ENCODE assay signal across 8 mouse cellular contexts in genomic region chr4:155710521-155711252, GRCm38 (mm10). TPM values are rescaled to one million over a fixed set of nuclear protein-coding genes. Genes with fewer than 3 reads are reported as not detected.
DNase-seq lines count a peak whose midpoint lies in the region; ATAC-seq and TF ChIP-seq lines count a peak whose summit lies in the region.

No protein-coding gene starts in this region.

- 68% methylated on average over 6 of the region's 6 CpGs for WGBS in stomach, embryonic 14.5 days
- 53% methylated on average over 6 of the region's 6 CpGs for WGBS in stomach, postnatal 0 days
- 69% methylated on average over 6 of the region's 6 CpGs for WGBS in limb, embryonic 10.5 days
- 59% methylated on average over 6 of the region's 6 CpGs for WGBS in stomach, embryonic 16.5 days

- no peak overlapping the region for H3K4me3 ChIP-seq in stomach, embryonic 14.5 days (ENCODE audit: low read depth, low read length)
- H3K4me3 ChIP-seq in stomach, postnatal 0 days (ENCODE audit: low read depth, low read length), result no peak overlapping the region
- H3K4me3 ChIP-seq in limb, embryonic 10.5 days, result no peak overlapping the region
- no peak overlapping the region for H3K4me3 ChIP-seq in stomach, embryonic 16.5 days (replicated peaks; ENCODE audit: low read length)

- no peak for TF ChIP-seq CTCF in stomach, postnatal 0 days (IDR thresholded peaks at IDR 0.05; ENCODE audit: low read depth)

- ATAC-seq in stomach, embryonic 14.5 days (ENCODE audit: insufficient number of reproducible peaks, insufficient read depth, low FRiP score, low read depth), result no peak
- no peak for ATAC-seq in stomach, postnatal 0 days (ENCODE audit: low FRiP score, low TSS enrichment)
- ATAC-seq in stomach, embryonic 16.5 days (ENCODE audit: insufficient read depth, low FRiP score), result no peak

- no peaks in the 10 kb centered on the region for H3K27me3 ChIP-seq in stomach, embryonic 14.5 days (ENCODE audit: control insufficient read depth, insufficient read depth, low read length)
- H3K27me3 ChIP-seq in stomach, postnatal 0 days (ENCODE audit: control insufficient read depth, insufficient read depth, low read length), result no peaks in the 10 kb centered on the region
- H3K27me3 ChIP-seq in limb, embryonic 10.5 days (ENCODE audit: low read depth, poor library complexity, severe bottlenecking), result no peaks in the 10 kb centered on the region
- no peaks in the 10 kb centered on the region for H3K27me3 ChIP-seq in stomach, embryonic 16.5 days (ENCODE audit: control insufficient read depth, insufficient read depth, low read length)

- DNase-seq in heart, adult 11 months, result peak; percentile 91
- DNase-seq in heart, postnatal 36 days, result no peak
- no peak for DNase-seq in stomach, postnatal 0 days (ENCODE audit: low spot score)
- DNase-seq in limb, embryonic 10.5 days (ENCODE audit: low spot score), result no peak
- no peak for DNase-seq in adrenal gland, adult 8-10 months
- no peak for DNase-seq in B cell, adult 2 months

- no peaks in the 10 kb centered on the region for H3K9me3 ChIP-seq in stomach, embryonic 14.5 days (ENCODE audit: control insufficient read depth, low read depth, low read length)
- H3K9me3 ChIP-seq in stomach, postnatal 0 days (ENCODE audit: control insufficient read depth, low read length), result no peaks in the 10 kb centered on the region
- no peaks in the 10 kb centered on the region for H3K9me3 ChIP-seq in limb, embryonic 10.5 days (replicated peaks)
- no peaks in the 10 kb centered on the region for H3K9me3 ChIP-seq in stomach, embryonic 16.5 days (replicated peaks; ENCODE audit: control insufficient read depth, low read length)

- TF ChIP-seq EP300 in stomach, postnatal 0 days (optimal IDR thresholded peaks at IDR 0.05), result no peak

- 0 out of 2 replicates have a peak overlapping the region, but pooled peaks have one; percentile 21 for H3K27ac ChIP-seq in stomach, embryonic 14.5 days (ENCODE audit: low read length)
- H3K27ac ChIP-seq in stomach, postnatal 0 days (replicated peaks), result no peak overlapping the region; the same call in 1 of the 2 replicates
- H3K27ac ChIP-seq in limb, embryonic 10.5 days, result peak overlapping the region; percentile 27; the same call in 1 of the 2 replicates
- H3K27ac ChIP-seq in stomach, embryonic 16.5 days (ENCODE audit: low read length), result peak overlapping the region; percentile 48

- intact Hi-C loops in heart, postnatal 36 days (cut with DNase I), result no loop called here

- H3K9ac ChIP-seq in stomach, embryonic 14.5 days (replicated peaks; ENCODE audit: low read depth, low read length), result no peak overlapping the region
- no peak overlapping the region for H3K9ac ChIP-seq in stomach, postnatal 0 days (ENCODE audit: low read length)
- H3K9ac ChIP-seq in stomach, embryonic 16.5 days (ENCODE audit: low read length), result no peak overlapping the region

- H3K4me2 ChIP-seq in stomach, embryonic 14.5 days (replicated peaks; ENCODE audit: low read depth, low read length), result no peak overlapping the region
- H3K4me2 ChIP-seq in stomach, postnatal 0 days (replicated peaks; ENCODE audit: low read depth), result no peak overlapping the region
- H3K4me2 ChIP-seq in stomach, embryonic 16.5 days (ENCODE audit: low read depth, low read length), result no peak overlapping the region

- H3K36me3 ChIP-seq in stomach, embryonic 14.5 days (ENCODE audit: control insufficient read depth, insufficient read depth, low read length), result peaks cover 3% of the 10 kb centered on the region
- H3K36me3 ChIP-seq in stomach, postnatal 0 days (ENCODE audit: control insufficient read depth, insufficient read depth, low read length), result no peaks in the 10 kb centered on the region
- H3K36me3 ChIP-seq in limb, embryonic 10.5 days, result peaks cover 31% of the 10 kb centered on the region
- H3K36me3 ChIP-seq in stomach, embryonic 16.5 days (ENCODE audit: control insufficient read depth, insufficient read depth, low read length), result no peaks in the 10 kb centered on the region

- peaks cover 18% of the 10 kb centered on the region; the same call in 1 of the 2 replicates for H3K4me1 ChIP-seq in stomach, embryonic 14.5 days (ENCODE audit: control insufficient read depth, insufficient read depth, low read length)
- H3K4me1 ChIP-seq in stomach, postnatal 0 days (replicated peaks; ENCODE audit: control insufficient read depth, insufficient read depth), result no peaks in the 10 kb centered on the region
- H3K4me1 ChIP-seq in limb, embryonic 10.5 days, result peaks cover 17% of the 10 kb centered on the region
- H3K4me1 ChIP-seq in stomach, embryonic 16.5 days (ENCODE audit: control insufficient read depth, insufficient read depth, low read length), result peaks cover 15% of the 10 kb centered on the region

RNA-seq across cellular contexts. Expression of gene Ssu72, which starts 6.1 kb away (rescaled TPM):
- total RNA-seq in heart, postnatal 36 days (2021), result 10 to 100 TPM; 43.5 to 45.6 TPM
- polyA plus RNA-seq in stomach, embryonic 14.5 days (2014; fragmentation: Nextera tagmentation; extraction: Ambion mirVana), result 140 and 145 TPM in 2 replicates
- 152 and 153 TPM in 2 replicates for polyA plus RNA-seq in stomach, postnatal 0 days (2015; fragmentation: Nextera tagmentation; extraction: Ambion mirVana)
- polyA plus RNA-seq in limb, embryonic 10.5 days (2016; fragmentation: Nextera tagmentation; extraction: Ambion mirVana), result 161 and 163 TPM in 2 replicates
- 132 and 136 TPM in 2 replicates for polyA plus RNA-seq in stomach, embryonic 16.5 days (2015; fragmentation: Nextera tagmentation; extraction: Ambion mirVana)
- total RNA-seq in adrenal gland, adult 8-10 months (2022), result 100 to 1,000 TPM; 106 to 127 (median 114) TPM

RNA-seq across cellular contexts. Expression of gene Fndc10, which starts 16.5 kb away (rescaled TPM):
- 1 to 10 TPM; 1.2 to 1.6 TPM for total RNA-seq in heart, postnatal 36 days (2021)
- 3.1 and 3.2 TPM in 2 replicates for polyA plus RNA-seq in stomach, embryonic 14.5 days (2014; fragmentation: Nextera tagmentation; extraction: Ambion mirVana)
- polyA plus RNA-seq in stomach, postnatal 0 days (2015; fragmentation: Nextera tagmentation; extraction: Ambion mirVana), result 9.6 and 11.0 TPM in 2 replicates
- 1.5 and 2.6 TPM in 2 replicates for polyA plus RNA-seq in limb, embryonic 10.5 days (2016; fragmentation: Nextera tagmentation; extraction: Ambion mirVana)
- polyA plus RNA-seq in stomach, embryonic 16.5 days (2015; fragmentation: Nextera tagmentation; extraction: Ambion mirVana), result 2.5 and 2.8 TPM in 2 replicates
- total RNA-seq in adrenal gland, adult 8-10 months (2022), result 10 to 100 TPM; 67.7 to 72.0 (median 69.9) TPM

RNA-seq across cellular contexts. Expression of gene Tmem240, which starts 23.9 kb away (rescaled TPM):
- under 1 TPM; 0.19 to 0.42 TPM for total RNA-seq in heart, postnatal 36 days (2021)
- 0.56 TPM in 2 replicates for polyA plus RNA-seq in stomach, embryonic 14.5 days (2014; fragmentation: Nextera tagmentation; extraction: Ambion mirVana)
- 0.39 and 0.45 TPM in 2 replicates for polyA plus RNA-seq in stomach, postnatal 0 days (2015; fragmentation: Nextera tagmentation; extraction: Ambion mirVana)
- polyA plus RNA-seq in limb, embryonic 10.5 days (2016; fragmentation: Nextera tagmentation; extraction: Ambion mirVana), result 0.58 and 0.79 TPM in 2 replicates
- 0.46 and 0.47 TPM in 2 replicates for polyA plus RNA-seq in stomach, embryonic 16.5 days (2015; fragmentation: Nextera tagmentation; extraction: Ambion mirVana)
- total RNA-seq in adrenal gland, adult 8-10 months (2022), result 1 to 10 TPM in 3 of 4 experiments, under 1 TPM in 1; 0.90 to 1.2 (median 1.1) TPM

RNA-seq across cellular contexts. Expression of gene Mib2, which starts 41.7 kb away (rescaled TPM):
- total RNA-seq in heart, postnatal 36 days (2021), result 10 to 100 TPM; 25.3 to 29.9 TPM
- polyA plus RNA-seq in stomach, embryonic 14.5 days (2014; fragmentation: Nextera tagmentation; extraction: Ambion mirVana), result 18.9 and 21.9 TPM in 2 replicates
- 10.5 and 11.0 TPM in 2 replicates for polyA plus RNA-seq in stomach, postnatal 0 days (2015; fragmentation: Nextera tagmentation; extraction: Ambion mirVana)
- polyA plus RNA-seq in limb, embryonic 10.5 days (2016; fragmentation: Nextera tagmentation; extraction: Ambion mirVana), result 18.9 and 25.2 TPM in 2 replicates
- 23.3 and 23.8 TPM in 2 replicates for polyA plus RNA-seq in stomach, embryonic 16.5 days (2015; fragmentation: Nextera tagmentation; extraction: Ambion mirVana)
- 10 to 100 TPM; 53.5 to 74.5 (median 61.5) TPM for total RNA-seq in adrenal gland, adult 8-10 months (2022)

RNA-seq across cellular contexts. Expression of gene Atad3a, which starts 50.2 kb away (rescaled TPM):
- 10 to 100 TPM; 45.1 to 45.9 TPM for total RNA-seq in heart, postnatal 36 days (2021)
- 89.1 and 90.9 TPM in 2 replicates for polyA plus RNA-seq in stomach, embryonic 14.5 days (2014; fragmentation: Nextera tagmentation; extraction: Ambion mirVana)
- 48.8 and 55.1 TPM in 2 replicates for polyA plus RNA-seq in stomach, postnatal 0 days (2015; fragmentation: Nextera tagmentation; extraction: Ambion mirVana)
- 138 and 161 TPM in 2 replicates for polyA plus RNA-seq in limb, embryonic 10.5 days (2016; fragmentation: Nextera tagmentation; extraction: Ambion mirVana)
- 99.0 and 101 TPM in 2 replicates for polyA plus RNA-seq in stomach, embryonic 16.5 days (2015; fragmentation: Nextera tagmentation; extraction: Ambion mirVana)
- 10 to 100 TPM; 69.5 to 90.1 (median 77.6) TPM for total RNA-seq in adrenal gland, adult 8-10 months (2022)
